Mouse (Mus musculus): Measurements from ENCODE around the gene Specc1.

The Specc1 gene

GRCm38 (mm10) chr11:62166503-62166902, 209.9 kb downstream of the Specc1 start:
- in situ Hi-C loops (cut with MboI) = no loop called here

GRCm38 (mm10) chr11:62168146-62168545, 211.6 kb downstream of the Specc1 start:
- in situ Hi-C loops (cut with MboI) = no loop called here

- in situ Hi-C loops (cut with MboI) = no loop called here
Measured at GRCm38 (mm10) chr11:62177395-62178113, 221.0 kb downstream of the Specc1 start.

GRCm38 (mm10) chr11:62180791-62181190, 224.2 kb downstream of the Specc1 start:
- in situ Hi-C loops (cut with MboI) = no loop called here

- in situ Hi-C loops (cut with MboI) = no loop called here
Measured at GRCm38 (mm10) chr11:62184900-62185299, 228.3 kb downstream of the Specc1 start.

GRCm38 (mm10) chr11:62187074-62187473, 230.5 kb downstream of the Specc1 start:
- in situ Hi-C loops (cut with MboI) = no loop called here

- in situ Hi-C loops (cut with MboI) = no loop called here
Measured at GRCm38 (mm10) chr11:62192050-62192449, 235.5 kb downstream of the Specc1 start.

- in situ Hi-C loops (cut with MboI) = no loop called here
Measured at GRCm38 (mm10) chr11:62193116-62193515, 236.6 kb downstream of the Specc1 start.

- in situ Hi-C loops (cut with MboI) = no loop called here
Measured at GRCm38 (mm10) chr11:62194217-62194616, 237.7 kb downstream of the Specc1 start.

GRCm38 (mm10) chr11:62200901-62201512, 244.4 kb downstream of the Specc1 start:
- in situ Hi-C loops (cut with MboI) = no loop called here

- in situ Hi-C loops (cut with MboI) = no loop called here
Measured at GRCm38 (mm10) chr11:62202645-62203044, 246.1 kb downstream of the Specc1 start.

- in situ Hi-C loops (cut with MboI) = no loop called here
Measured at GRCm38 (mm10) chr11:62209111-62209510, 252.5 kb downstream of the Specc1 start.

GRCm38 (mm10) chr11:62209891-62210290, 253.3 kb downstream of the Specc1 start:
- in situ Hi-C loops (cut with MboI) = no loop called here

GRCm38 (mm10) chr11:62213384-62213989, 256.9 kb downstream of the Specc1 start:
- in situ Hi-C loops (cut with MboI) = no loop called here

GRCm38 (mm10) chr11:62215107-62215506, 258.5 kb downstream of the Specc1 start:
- in situ Hi-C loops (cut with MboI) = no loop called here

- in situ Hi-C loops (cut with MboI) = no loop called here
Measured at GRCm38 (mm10) chr11:62217751-62218150, 261.2 kb downstream of the Specc1 start.

GRCm38 (mm10) chr11:62220756-62221510, 264.4 kb downstream of the Specc1 start:
- in situ Hi-C loops (cut with MboI) = no loop called here

- in situ Hi-C loops (cut with MboI) = no loop called here
Measured at GRCm38 (mm10) chr11:62223416-62223815, 266.9 kb downstream of the Specc1 start.

GRCm38 (mm10) chr11:62223962-62224361, 267.4 kb downstream of the Specc1 start:
- in situ Hi-C loops (cut with MboI) = no loop called here

- in situ Hi-C loops (cut with MboI) = no loop called here
Measured at GRCm38 (mm10) chr11:62224797-62225196, 268.2 kb downstream of the Specc1 start.

GRCm38 (mm10) chr11:62240631-62241261, 284.2 kb downstream of the Specc1 start:
- in situ Hi-C loops (cut with MboI) = no loop called here

GRCm38 (mm10) chr11:62243871-62244270, 287.3 kb downstream of the Specc1 start:
- in situ Hi-C loops (cut with MboI) = no loop called here
